Mouse (Mus musculus): Measurements from ENCODE around the gene Tnfrsf8. TPM values are rescaled to one million over a fixed set of nuclear protein-coding genes. Genes with fewer than 3 reads are reported as not detected.
A peak's percentile ranks its signal among the peaks of the same experiment; 100 is the strongest.

Gene Tnfrsf8
- total RNA-seq, 2 experiments from 2014 or later: 0.10 to 0.40 TPM

- DNase-seq: no peak
These were observed 43.3 kb downstream of the Tnfrsf8 start for GRCm38 (mm10) chr4:145271634-145272033.

- DNase-seq: no peak
These were observed 44.8 kb downstream of the Tnfrsf8 start for GRCm38 (mm10) chr4:145270136-145270535.

GRCm38 (mm10) chr4:145267631-145268110, 47.3 kb downstream of the Tnfrsf8 start:
- DNase-seq: peak; percentile 58 to 62

- DNase-seq: no peak
These were observed 48.5 kb downstream of the Tnfrsf8 start for GRCm38 (mm10) chr4:145266505-145266904.

- no peak for DNase-seq
These were observed 50.2 kb downstream of the Tnfrsf8 start for GRCm38 (mm10) chr4:145264761-145265160.

GRCm38 (mm10) chr4:145263583-145263982, 51.4 kb downstream of the Tnfrsf8 start:
- DNase-seq: no peak

- DNase-seq: no peak
These were observed 54.2 kb downstream of the Tnfrsf8 start for GRCm38 (mm10) chr4:145260802-145261201.

- no peak for DNase-seq
These were observed 57.1 kb downstream of the Tnfrsf8 start for GRCm38 (mm10) chr4:145257751-145258434.

- no peak for DNase-seq
These were observed 58.8 kb downstream of the Tnfrsf8 start for GRCm38 (mm10) chr4:145256144-145256543.

- peak in 1 of 2 experiments; percentile 32 for DNase-seq
These were observed 60.5 kb downstream of the Tnfrsf8 start for GRCm38 (mm10) chr4:145254418-145254817.

GRCm38 (mm10) chr4:145252611-145253010, 62.4 kb downstream of the Tnfrsf8 start:
- no peak for DNase-seq

- DNase-seq: no peak
These were observed 63.4 kb downstream of the Tnfrsf8 start for GRCm38 (mm10) chr4:145251546-145251945.

- DNase-seq: no peak
These were observed 65.0 kb downstream of the Tnfrsf8 start for GRCm38 (mm10) chr4:145250002-145250401.

- DNase-seq: no peak
These were observed 67.4 kb downstream of the Tnfrsf8 start for GRCm38 (mm10) chr4:145247556-145247955.

- DNase-seq: peak; percentile 62 to 75
These were observed 68.6 kb downstream of the Tnfrsf8 start, which contains the start of gene Tnfrsf1b for GRCm38 (mm10) chr4:145246173-145247011. TSS of gene Tnfrsf1b (minus strand) at chr4:145246870.

GRCm38 (mm10) chr4:145245581-145245980, 69.4 kb downstream of the Tnfrsf8 start:
- DNase-seq: no peak

GRCm38 (mm10) chr4:145244676-145245075, 70.3 kb downstream of the Tnfrsf8 start:
- DNase-seq: no peak

- no peak for DNase-seq
These were observed 72.1 kb downstream of the Tnfrsf8 start for GRCm38 (mm10) chr4:145242719-145243350.

GRCm38 (mm10) chr4:145240723-145241231, 74.2 kb downstream of the Tnfrsf8 start:
- DNase-seq: no peak

GRCm38 (mm10) chr4:145239049-145239830, 75.7 kb downstream of the Tnfrsf8 start:
- DNase-seq: peak in 1 of 2 experiments; percentile 62

GRCm38 (mm10) chr4:145236027-145236426, 78.9 kb downstream of the Tnfrsf8 start:
- DNase-seq: no peak
